Mouse (Mus musculus): Measurements from ENCODE around the gene Ugt2b34. TPM values are rescaled to one million over a fixed set of nuclear protein-coding genes. Genes with fewer than 3 reads are reported as not detected.

Gene Ugt2b34
- polyA plus RNA-seq, 1 experiment, result not detected

- Histone ChIP-seq H3K4me3 (ENCODE audit: insufficient read depth, poor library complexity, severe bottlenecking) (no peak overlapping the region), H3K79me3 (ENCODE audit: low read depth) (no peaks in the 10 kb centered on the region), H3K79me2 (ENCODE audit: control insufficient read depth, insufficient read depth) (no peaks in the 10 kb centered on the region), H3ac (ENCODE audit: control insufficient read depth, insufficient read length, low read depth) (no peak overlapping the region), H3K36me3 (ENCODE audit: control insufficient read depth, insufficient read depth) (no peaks in the 10 kb centered on the region), H3K27me3 (ENCODE audit: control insufficient read depth, insufficient read depth, insufficient read length) (no peaks in the 10 kb centered on the region)
- no peak for TF ChIP-seq CEBPB (IDR thresholded peaks at IDR 0.05; ENCODE audit: low read depth)
- no peak for TF ChIP-seq MYOD1 (IDR thresholded peaks at IDR 0.05; ENCODE audit: control insufficient read depth, insufficient read length, low read depth)
- TF ChIP-seq MAX (IDR thresholded peaks at IDR 0.05), result no peak
- no peak for TF ChIP-seq USF1 (IDR thresholded peaks at IDR 0.05; ENCODE audit: low read depth)
- no peak for TF ChIP-seq CTCF (IDR thresholded peaks at IDR 0.05; ENCODE audit: control insufficient read depth, insufficient read depth, insufficient read length)
- no peak for TF ChIP-seq FOSL1 (IDR thresholded peaks at IDR 0.05; ENCODE audit: insufficient read depth, low read length, poor library complexity, severe bottlenecking)
- TF ChIP-seq MYOG (IDR thresholded peaks at IDR 0.05; ENCODE audit: control insufficient read depth, extremely low read depth, insufficient read length), result no peak
Measured at GRCm38 (mm10) chr5:86910770-86911169, 4.0 kb upstream of the Ugt2b34 start.

GRCm38 (mm10) chr5:86889933-86890332, 16.8 kb downstream of the Ugt2b34 start:
- TF ChIP-seq USF1 (IDR thresholded peaks at IDR 0.05; ENCODE audit: low read depth), result no peak
- no peak for TF ChIP-seq MYOG (IDR thresholded peaks at IDR 0.05; ENCODE audit: control insufficient read depth, extremely low read depth, insufficient read length)
- TF ChIP-seq MAX (IDR thresholded peaks at IDR 0.05), result no peak
- no peak for TF ChIP-seq CTCF (IDR thresholded peaks at IDR 0.05; ENCODE audit: control insufficient read depth, insufficient read depth, insufficient read length)
- TF ChIP-seq MYOD1 (IDR thresholded peaks at IDR 0.05; ENCODE audit: control insufficient read depth, insufficient read length, low read depth), result no peak
- no peak for TF ChIP-seq CEBPB (IDR thresholded peaks at IDR 0.05; ENCODE audit: low read depth)
- no peak for TF ChIP-seq FOSL1 (IDR thresholded peaks at IDR 0.05; ENCODE audit: insufficient read depth, low read length, poor library complexity, severe bottlenecking)
- no peak overlapping the region for H3ac ChIP-seq (ENCODE audit: control insufficient read depth, insufficient read length, low read depth)
- no peak overlapping the region for H3K4me3 ChIP-seq (ENCODE audit: insufficient read depth, poor library complexity, severe bottlenecking)
- H3K79me2 ChIP-seq (ENCODE audit: control insufficient read depth, insufficient read depth), result no peaks in the 10 kb centered on the region
- no peaks in the 10 kb centered on the region for H3K79me3 ChIP-seq (ENCODE audit: low read depth)
- no peaks in the 10 kb centered on the region for H3K36me3 ChIP-seq (ENCODE audit: control insufficient read depth, insufficient read depth)
- no peaks in the 10 kb centered on the region for H3K27me3 ChIP-seq (ENCODE audit: control insufficient read depth, insufficient read depth, insufficient read length)

DNA sequence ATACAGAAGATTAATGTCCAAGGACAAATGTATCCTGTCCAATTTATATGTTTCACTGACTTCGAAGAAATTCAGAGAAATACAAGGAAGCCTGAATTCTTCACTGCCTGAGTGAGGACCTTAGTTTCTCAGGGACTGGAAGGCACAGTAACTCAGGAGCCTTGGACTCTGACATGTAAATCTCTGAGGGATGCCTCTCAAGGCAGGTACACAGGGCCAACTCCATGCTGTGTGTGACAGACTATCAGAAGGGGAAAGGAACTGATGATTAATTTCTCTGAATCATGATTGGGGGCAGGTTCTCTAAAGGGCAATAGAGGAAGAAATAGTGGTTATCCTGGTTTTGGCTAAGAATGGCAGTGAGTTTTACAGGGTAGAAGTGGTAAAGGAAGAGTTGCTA, 18.3 kb downstream of the Ugt2b34 start:
- Histone ChIP-seq H3K27me3 (ENCODE audit: control insufficient read depth, insufficient read depth, insufficient read length) (no peaks in the 10 kb centered on the region), H3K36me3 (ENCODE audit: control insufficient read depth, insufficient read depth) (no peaks in the 10 kb centered on the region), H3K79me3 (ENCODE audit: low read depth) (no peaks in the 10 kb centered on the region), H3ac (ENCODE audit: control insufficient read depth, insufficient read length, low read depth) (no peak overlapping the region), H3K79me2 (ENCODE audit: control insufficient read depth, insufficient read depth) (no peaks in the 10 kb centered on the region), H3K4me3 (ENCODE audit: insufficient read depth, poor library complexity, severe bottlenecking) (no peak overlapping the region)
- TF ChIP-seq CTCF (IDR thresholded peaks at IDR 0.05; ENCODE audit: control insufficient read depth, insufficient read depth, insufficient read length) (no peak), USF1 (IDR thresholded peaks at IDR 0.05; ENCODE audit: low read depth) (no peak), CEBPB (IDR thresholded peaks at IDR 0.05; ENCODE audit: low read depth) (no peak), FOSL1 (IDR thresholded peaks at IDR 0.05; ENCODE audit: insufficient read depth, low read length, poor library complexity, severe bottlenecking) (no peak), MYOG (IDR thresholded peaks at IDR 0.05; ENCODE audit: control insufficient read depth, extremely low read depth, insufficient read length) (no peak), MYOD1 (IDR thresholded peaks at IDR 0.05; ENCODE audit: control insufficient read depth, insufficient read length, low read depth) (no peak), MAX (IDR thresholded peaks at IDR 0.05) (no peak)

GRCm38 (mm10) chr5:86887081-86887480, 19.7 kb downstream of the Ugt2b34 start:
- Histone ChIP-seq H3K27me3 (ENCODE audit: control insufficient read depth, insufficient read depth, insufficient read length) (no peaks in the 10 kb centered on the region), H3K36me3 (ENCODE audit: control insufficient read depth, insufficient read depth) (no peaks in the 10 kb centered on the region), H3K79me2 (ENCODE audit: control insufficient read depth, insufficient read depth) (no peaks in the 10 kb centered on the region), H3K79me3 (ENCODE audit: low read depth) (no peaks in the 10 kb centered on the region), H3ac (ENCODE audit: control insufficient read depth, insufficient read length, low read depth) (no peak overlapping the region), H3K4me3 (ENCODE audit: insufficient read depth, poor library complexity, severe bottlenecking) (no peak overlapping the region)
- TF ChIP-seq USF1 (IDR thresholded peaks at IDR 0.05; ENCODE audit: low read depth) (no peak), CEBPB (IDR thresholded peaks at IDR 0.05; ENCODE audit: low read depth) (no peak), MAX (IDR thresholded peaks at IDR 0.05) (no peak), CTCF (IDR thresholded peaks at IDR 0.05; ENCODE audit: control insufficient read depth, insufficient read depth, insufficient read length) (no peak), MYOG (IDR thresholded peaks at IDR 0.05; ENCODE audit: control insufficient read depth, extremely low read depth, insufficient read length) (no peak), MYOD1 (IDR thresholded peaks at IDR 0.05; ENCODE audit: control insufficient read depth, insufficient read length, low read depth) (no peak), FOSL1 (IDR thresholded peaks at IDR 0.05; ENCODE audit: insufficient read depth, low read length, poor library complexity, severe bottlenecking) (no peak)

DNA sequence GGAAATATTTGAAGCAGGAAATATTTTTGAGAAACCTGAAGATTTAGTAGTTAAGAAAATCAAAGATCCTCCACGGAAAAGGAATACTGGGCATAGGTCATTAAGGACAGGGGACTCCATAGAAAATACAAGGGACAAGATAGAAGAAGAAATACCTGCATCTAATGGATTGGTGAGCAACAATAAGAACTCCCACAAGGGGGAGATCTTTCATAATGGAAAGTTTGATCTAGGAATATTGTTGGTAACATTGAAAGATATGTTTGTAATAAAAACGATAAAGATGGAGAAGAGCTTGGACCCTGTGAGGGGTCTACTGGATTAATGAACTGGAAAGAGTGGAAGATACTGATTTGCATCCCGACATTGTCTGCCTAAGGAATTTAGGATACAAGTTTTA, 20.1 kb downstream of the Ugt2b34 start:
- Histone ChIP-seq H3K79me2 (ENCODE audit: control insufficient read depth, insufficient read depth) (no peaks in the 10 kb centered on the region), H3K4me3 (ENCODE audit: insufficient read depth, poor library complexity, severe bottlenecking) (no peak overlapping the region), H3ac (ENCODE audit: control insufficient read depth, insufficient read length, low read depth) (no peak overlapping the region), H3K79me3 (ENCODE audit: low read depth) (no peaks in the 10 kb centered on the region), H3K36me3 (ENCODE audit: control insufficient read depth, insufficient read depth) (no peaks in the 10 kb centered on the region), H3K27me3 (ENCODE audit: control insufficient read depth, insufficient read depth, insufficient read length) (no peaks in the 10 kb centered on the region)
- no peak for TF ChIP-seq MYOG (IDR thresholded peaks at IDR 0.05; ENCODE audit: control insufficient read depth, extremely low read depth, insufficient read length)
- no peak for TF ChIP-seq USF1 (IDR thresholded peaks at IDR 0.05; ENCODE audit: low read depth)
- no peak for TF ChIP-seq CEBPB (IDR thresholded peaks at IDR 0.05; ENCODE audit: low read depth)
- no peak for TF ChIP-seq CTCF (IDR thresholded peaks at IDR 0.05; ENCODE audit: control insufficient read depth, insufficient read depth, insufficient read length)
- no peak for TF ChIP-seq MAX (IDR thresholded peaks at IDR 0.05)
- no peak for TF ChIP-seq MYOD1 (IDR thresholded peaks at IDR 0.05; ENCODE audit: control insufficient read depth, insufficient read length, low read depth)
- TF ChIP-seq FOSL1 (IDR thresholded peaks at IDR 0.05; ENCODE audit: insufficient read depth, low read length, poor library complexity, severe bottlenecking), result no peak

DNA sequence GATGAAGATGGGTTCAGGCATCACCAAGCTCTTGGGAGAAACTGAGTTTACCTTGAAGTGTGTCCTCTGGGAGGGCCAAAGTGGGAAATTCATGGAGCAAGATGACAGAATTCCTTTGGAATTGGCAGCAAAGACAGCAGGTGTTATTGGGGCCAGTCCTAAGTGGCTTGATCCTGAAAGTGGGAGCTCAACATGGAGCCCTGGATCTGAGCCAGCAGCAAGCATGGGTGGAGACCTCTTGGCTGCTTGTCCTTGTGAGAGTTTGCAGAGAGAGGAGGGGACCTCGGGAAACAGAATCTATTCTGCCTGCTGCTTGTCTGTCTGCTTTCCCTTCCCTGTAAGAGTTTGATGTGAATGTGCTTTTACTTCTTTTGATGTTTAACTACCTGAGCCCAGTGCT, 34.9 kb downstream of the Ugt2b34 start:
- TF ChIP-seq CEBPB (IDR thresholded peaks at IDR 0.05; ENCODE audit: low read depth) (no peak), MYOG (IDR thresholded peaks at IDR 0.05; ENCODE audit: control insufficient read depth, extremely low read depth, insufficient read length) (no peak), FOSL1 (IDR thresholded peaks at IDR 0.05; ENCODE audit: insufficient read depth, low read length, poor library complexity, severe bottlenecking) (no peak), MYOD1 (IDR thresholded peaks at IDR 0.05; ENCODE audit: control insufficient read depth, insufficient read length, low read depth) (no peak), MAX (IDR thresholded peaks at IDR 0.05) (no peak), USF1 (IDR thresholded peaks at IDR 0.05; ENCODE audit: low read depth) (no peak), CTCF (IDR thresholded peaks at IDR 0.05; ENCODE audit: control insufficient read depth, insufficient read depth, insufficient read length) (no peak)
- H3ac ChIP-seq (ENCODE audit: control insufficient read depth, insufficient read length, low read depth), result no peak overlapping the region
- no peak overlapping the region for H3K4me3 ChIP-seq (ENCODE audit: insufficient read depth, poor library complexity, severe bottlenecking)
- H3K79me2 ChIP-seq (ENCODE audit: control insufficient read depth, insufficient read depth), result no peaks in the 10 kb centered on the region
- no peaks in the 10 kb centered on the region for H3K27me3 ChIP-seq (ENCODE audit: control insufficient read depth, insufficient read depth, insufficient read length)
- no peaks in the 10 kb centered on the region for H3K79me3 ChIP-seq (ENCODE audit: low read depth)
- H3K36me3 ChIP-seq (ENCODE audit: control insufficient read depth, insufficient read depth), result no peaks in the 10 kb centered on the region

Data from C2C12 (cell line).